Mouse (Mus musculus): ENCODE measurements around the gene Bcl7c.
A peak's percentile ranks its signal among the peaks of the same experiment; 100 is the strongest.
"Not testable (repeated sequence)": the region's sequence is repeated elsewhere in the genome, so short reads cannot be mapped to it uniquely, and the experiment has no call there.

Bcl7c gene

GRCm38 (mm10) chr7:127714816-127715215 is 6.1 kb upstream of the Bcl7c start:
- no peak for DNase-seq

- DNase-seq: peak; percentile 88
These were observed 4.0 kb upstream of the Bcl7c start, which contains the start of gene Ctf1 for GRCm38 (mm10) chr7:127712461-127713385. TSS of gene Ctf1 (plus strand) at chr7:127712736.

- DNase-seq: no peak
These were observed 2.7 kb upstream of the Bcl7c start for GRCm38 (mm10) chr7:127711456-127711855.

GRCm38 (mm10) chr7:127711031-127711430 is 2.3 kb upstream of the Bcl7c start:
- DNase-seq: no peak

- no peak for DNase-seq
These were observed 687 bp upstream of the Bcl7c start for GRCm38 (mm10) chr7:127709261-127709979.

DNA sequence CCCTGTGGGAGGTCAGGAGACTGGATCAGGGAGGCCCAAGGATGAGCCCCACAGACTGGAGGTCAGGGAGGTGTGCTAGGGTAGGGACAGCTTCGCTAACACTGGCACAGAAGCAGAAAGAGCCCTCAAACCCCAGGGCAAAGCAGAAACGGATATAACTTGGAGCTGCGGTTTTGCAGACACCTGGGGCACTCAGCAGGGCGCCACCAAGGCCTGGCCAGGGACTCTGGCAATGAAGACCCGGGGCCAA is 851 bp downstream of the Bcl7c start:
- no peak for DNase-seq

- DNase-seq: no peak
These were observed 1.4 kb downstream of the Bcl7c start for GRCm38 (mm10) chr7:127707045-127707956.

DNA sequence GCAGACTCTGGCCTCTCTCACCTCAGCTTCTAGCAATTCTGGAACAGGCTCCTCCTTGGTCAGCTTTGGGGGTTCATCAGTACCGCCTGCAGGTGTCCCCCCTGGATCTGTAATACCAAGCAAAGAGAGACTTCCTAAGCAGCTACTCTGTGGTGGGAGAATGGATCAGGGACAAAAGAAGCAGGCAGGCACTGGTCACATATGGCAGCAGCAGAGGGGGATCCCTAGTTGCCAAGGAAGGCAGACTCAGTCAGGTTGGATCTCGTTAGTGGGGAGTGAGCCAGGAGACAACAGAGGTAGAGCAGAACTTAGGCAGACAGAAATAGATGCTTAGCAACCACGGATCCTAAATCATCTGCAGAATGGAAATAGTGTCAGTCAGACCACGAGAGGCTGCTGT is 3.0 kb downstream of the Bcl7c start:
- no peak for DNase-seq

- no peak for DNase-seq
These were observed 4.1 kb downstream of the Bcl7c start for GRCm38 (mm10) chr7:127704598-127704997.

DNA sequence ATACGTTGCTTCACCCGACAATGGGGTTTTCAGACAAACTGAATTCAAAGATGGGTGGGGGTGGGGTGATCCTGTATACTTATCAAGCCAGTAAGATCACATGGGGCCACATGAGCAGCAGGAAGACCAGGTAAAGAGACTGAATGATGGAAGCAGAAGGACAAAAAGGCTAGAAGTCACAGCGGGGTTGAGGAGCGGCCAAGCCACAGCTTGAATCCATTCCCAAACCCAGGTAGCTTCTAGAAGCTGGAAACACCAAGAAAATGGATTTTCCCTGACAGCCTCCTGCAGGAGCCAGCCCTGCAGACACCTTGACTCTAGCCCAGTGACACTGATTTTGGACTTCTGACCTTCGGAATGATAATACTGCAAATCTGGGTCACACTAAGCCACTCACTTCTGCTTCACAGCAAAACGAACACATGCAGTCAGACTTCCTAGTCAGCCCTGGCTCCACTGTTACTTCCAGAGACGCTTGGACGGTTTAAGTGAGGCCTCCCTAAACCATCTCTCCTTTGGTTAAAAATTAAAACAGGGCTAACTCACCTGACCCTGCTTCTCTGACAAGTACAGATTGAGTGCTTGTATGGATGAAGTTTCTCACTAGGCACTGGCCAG is 5.1 kb downstream of the Bcl7c start:
- no peak for DNase-seq

DNA sequence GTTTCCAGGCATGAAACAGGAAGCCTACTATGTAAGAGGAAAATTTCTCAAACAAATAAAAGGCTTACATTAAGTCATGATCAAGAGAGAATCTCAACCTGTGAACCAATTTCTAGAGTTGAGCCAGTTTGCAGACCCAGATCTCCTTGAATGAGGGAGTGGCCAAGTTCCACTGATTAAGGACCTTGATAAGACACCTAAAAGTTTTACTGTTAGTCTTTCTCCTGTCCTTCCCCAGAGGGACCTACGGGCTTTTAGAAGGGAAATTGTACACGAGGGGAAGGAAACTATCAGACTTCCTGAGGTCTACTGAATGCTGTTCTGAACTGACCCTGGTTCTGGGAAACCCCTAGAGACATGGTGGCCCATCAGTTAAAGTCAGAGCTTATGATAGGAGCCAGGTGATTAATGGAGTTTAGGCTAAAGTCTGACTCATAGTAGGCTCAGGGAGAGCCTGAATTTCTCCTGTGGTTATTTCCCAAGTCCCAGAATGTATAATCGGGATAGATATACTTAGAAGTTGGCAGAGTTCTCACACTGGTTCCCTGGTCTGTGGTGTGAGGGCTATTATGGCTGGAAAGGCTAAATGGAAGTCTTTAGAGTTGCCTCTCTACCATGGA is 7.9 kb downstream of the Bcl7c start:
- DNase-seq: no peak

- no peak for DNase-seq
These were observed 9.7 kb downstream of the Bcl7c start for GRCm38 (mm10) chr7:127698986-127699385.

DNA sequence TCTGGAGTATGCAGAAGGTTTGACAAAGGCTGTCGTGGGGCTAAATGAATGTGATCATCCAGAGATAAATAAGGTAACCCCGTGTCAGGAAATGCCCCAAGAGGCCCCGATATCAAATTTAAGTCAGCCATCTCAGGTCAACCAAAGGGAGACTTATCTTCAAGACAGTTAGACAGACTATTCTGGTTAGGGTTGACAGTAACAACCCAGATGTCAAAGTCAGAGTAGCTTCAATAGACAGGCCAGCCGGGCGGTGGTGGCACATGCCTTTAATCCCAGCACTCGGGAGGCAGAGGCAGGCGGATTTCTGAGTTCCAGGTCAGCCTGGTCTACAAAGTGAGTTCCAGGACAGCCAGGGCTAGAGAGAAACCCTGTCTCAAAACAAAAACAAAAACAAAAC is 15.0 kb downstream of the Bcl7c start:
- DNase-seq: not testable (repeated sequence)

DNA sequence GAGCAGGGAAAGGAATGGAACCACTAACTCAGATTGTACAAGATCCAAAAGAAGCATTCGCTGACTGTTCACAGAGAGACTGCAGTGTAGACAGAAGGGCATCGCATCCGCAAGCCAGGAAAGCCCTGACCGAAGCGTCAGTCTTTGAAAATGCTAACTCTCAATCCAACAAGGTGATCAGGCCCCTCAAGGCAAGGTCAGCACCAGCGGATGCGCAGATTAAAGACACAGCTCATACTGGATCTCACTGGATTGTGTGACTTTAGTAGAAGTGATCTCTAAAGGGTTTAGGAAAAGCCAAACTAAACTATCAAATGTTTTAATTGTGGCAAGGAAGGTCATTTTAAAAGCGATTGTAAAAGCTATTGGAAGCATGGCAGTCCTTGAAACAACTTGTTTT is 15.4 kb downstream of the Bcl7c start:
- DNase-seq: no peak

DNA sequence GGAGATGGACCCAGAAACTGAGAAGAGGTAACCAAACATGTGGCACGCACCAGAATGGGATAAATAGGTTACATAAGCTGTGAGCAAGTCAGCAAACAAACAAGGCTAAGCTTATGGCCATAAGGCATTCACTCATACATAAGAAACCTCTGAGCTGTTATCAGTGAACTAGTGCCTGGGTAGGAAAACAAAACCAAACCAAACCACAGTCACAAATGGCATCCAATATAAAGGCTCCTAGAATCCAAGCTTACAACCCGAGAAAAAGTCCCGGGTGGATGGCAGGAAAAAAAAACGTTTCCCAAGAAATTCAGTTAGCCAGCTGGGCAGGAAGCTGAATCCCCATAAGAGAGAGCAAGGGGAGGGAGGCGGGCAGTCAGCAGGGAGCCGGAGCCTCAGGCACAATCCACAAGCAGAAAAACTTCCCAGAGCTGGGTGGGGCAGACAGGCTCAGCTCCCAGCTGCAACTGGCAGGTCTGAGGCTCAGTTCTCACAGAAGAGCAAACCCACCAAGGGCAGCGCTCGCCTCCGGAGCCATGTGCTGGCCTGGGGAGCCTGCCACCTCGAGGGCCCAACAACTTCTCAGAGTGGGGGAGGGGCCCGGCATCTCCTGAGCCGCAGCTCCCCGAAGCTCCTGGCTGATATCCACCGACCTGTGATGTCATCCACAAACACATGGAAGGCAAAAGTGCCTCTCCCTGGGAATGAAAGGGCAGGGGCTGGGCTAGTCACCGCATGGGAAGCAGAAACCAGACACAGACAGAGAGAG is 17.3 kb downstream of the Bcl7c start:
- DNase-seq: peak; percentile 79

GRCm38 (mm10) chr7:127689626-127690280 is 19.0 kb downstream of the Bcl7c start:
- DNase-seq: no peak

DNA sequence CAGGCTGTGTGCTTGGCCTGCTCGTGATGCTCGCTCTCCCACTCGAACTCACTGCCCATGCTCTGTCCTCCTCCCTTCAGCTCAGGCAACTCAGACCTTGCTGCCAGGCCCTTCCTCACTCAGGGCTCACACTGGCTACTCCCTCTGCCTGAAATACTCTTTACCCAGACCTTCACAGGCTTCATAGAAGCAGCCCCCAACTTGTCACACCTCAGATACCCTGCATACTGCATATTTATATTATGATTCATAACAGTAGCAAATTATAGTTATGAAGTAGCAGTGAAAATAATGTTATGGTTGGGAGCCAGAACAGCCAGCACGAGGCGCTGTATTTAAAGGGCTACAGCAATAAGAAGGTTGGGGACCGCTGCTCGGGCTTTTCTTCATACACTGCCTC is 19.8 kb downstream of the Bcl7c start:
- DNase-seq: no peak

DNA sequence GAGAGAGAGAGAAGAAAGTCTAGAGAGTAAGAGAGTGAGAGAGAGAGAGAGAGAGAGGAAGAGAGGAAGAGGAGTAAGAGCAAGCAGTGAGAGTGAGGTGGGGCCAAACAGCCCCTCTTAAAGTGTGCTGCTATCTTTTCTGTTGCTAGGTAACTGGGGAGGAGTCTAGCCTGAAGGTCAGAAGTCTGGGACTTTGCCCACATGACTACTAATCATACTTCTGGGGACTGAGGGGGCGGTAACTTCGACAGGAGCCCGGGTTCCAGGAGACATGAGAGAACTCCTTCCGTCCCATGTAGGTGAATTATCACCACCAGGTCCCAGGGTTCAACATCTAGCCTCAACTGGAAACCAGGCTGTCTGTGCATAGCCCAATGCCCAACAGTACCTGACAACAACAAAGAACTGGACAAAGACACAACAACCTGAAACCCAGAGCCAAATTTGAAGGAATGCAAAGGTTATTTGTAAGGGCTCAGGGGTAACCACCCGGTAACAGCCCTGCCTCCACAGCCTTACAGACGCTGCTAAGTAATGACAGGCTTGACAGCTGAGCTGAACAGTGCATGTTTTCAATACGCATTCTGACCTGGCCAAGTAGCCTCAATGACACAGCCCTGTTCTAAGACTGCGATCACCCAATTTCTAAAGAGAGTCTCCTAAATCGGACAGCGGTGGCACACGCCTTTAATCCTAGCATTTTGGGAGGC is 21.8 kb downstream of the Bcl7c start:
- DNase-seq: no peak

DNA sequence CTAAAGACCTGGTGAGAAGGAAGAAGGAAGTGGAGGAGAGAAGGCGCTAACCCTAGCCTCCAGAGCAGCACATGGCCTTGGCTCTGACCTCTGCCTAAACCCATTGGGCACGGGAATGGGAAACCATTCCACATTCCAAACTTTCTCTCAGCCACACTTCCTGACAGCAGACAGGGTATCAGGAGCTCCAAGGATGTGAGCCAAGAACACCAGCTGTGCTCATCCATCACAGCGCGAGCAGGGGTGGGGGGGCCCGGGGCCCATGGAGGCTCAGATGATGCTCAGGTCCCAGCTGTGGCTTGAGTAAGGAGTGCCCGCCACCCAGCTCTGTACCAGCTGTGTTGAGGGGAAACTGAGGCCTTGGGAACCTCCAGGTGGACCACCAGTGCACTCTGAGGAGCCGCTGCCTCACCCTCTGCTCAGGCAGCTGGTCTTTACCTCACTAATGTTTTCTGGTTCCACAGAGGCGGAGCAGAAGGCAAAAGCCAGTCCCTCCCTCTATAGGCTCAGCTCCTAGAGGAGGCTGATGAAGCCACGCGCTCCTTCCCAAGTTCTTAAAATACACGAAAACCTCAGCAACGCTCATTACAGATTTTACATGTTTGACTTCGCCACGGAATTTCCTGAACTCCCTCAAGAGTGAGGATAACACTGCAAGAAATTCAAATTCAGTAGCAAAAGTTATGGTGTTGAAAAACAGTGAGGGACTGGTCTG is 23.3 kb downstream of the Bcl7c start:
- DNase-seq: no peak
